Mouse (Mus musculus): ENCODE data around the gene Kcnip3. TPM values are rescaled to one million over a fixed set of nuclear protein-coding genes. Genes with fewer than 3 reads are reported as not detected.

Gene Kcnip3
- polyA plus RNA-seq, 1 experiment from 2014 or later: 0.86 TPM

DNA sequence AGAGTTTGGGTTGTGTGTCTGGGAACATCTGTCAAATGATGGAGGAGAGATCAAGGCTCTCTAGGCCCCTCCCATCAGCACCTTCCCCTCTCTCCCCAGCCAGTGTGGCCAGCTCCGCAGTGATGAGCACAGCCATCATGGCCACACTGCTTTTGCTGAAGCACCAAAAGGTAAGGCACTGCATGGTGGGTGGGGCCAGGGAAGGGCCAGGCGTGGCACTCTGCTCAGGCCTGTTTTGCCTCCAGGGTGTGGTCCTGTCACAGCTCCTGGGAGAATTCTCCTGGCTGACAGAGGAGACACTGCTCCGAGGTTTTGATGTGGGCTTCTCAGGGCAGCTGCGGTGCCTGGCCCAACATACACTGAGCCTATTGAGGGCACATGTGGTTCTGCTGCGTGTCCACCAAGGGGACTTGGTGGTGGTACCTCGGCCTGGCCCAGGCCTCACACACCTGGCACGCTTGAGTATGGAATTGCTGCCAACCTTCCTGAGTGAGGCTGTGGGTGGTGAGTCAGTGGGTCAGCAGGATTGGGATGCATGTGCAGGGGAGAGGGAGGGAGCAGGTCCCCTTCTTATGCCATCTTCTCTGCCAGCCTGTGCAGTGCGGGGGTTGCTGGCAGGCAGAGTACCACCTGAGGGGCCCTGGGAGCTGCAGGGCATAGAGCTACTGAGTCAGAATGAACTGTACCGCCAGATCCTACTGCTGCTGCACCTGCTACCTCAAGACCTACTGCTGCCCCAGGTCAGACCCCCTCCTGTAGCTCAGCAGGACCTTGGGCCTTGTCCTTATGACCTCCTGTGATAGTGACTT, 88.2 kb downstream of the Kcnip3 start:
- Histone ChIP-seq H3K9ac (no peak overlapping the region), H3K27me3 (peaks cover 5% of the 10 kb centered on the region; the same call in 1 of the 2 replicates), H3K36me3 (peaks cover 10% of the 10 kb centered on the region; the same call in 1 of the 2 replicates), H3K9me3 (replicated peaks) (no peaks in the 10 kb centered on the region), H3K4me3 (no peak overlapping the region), H3K4me1 (replicated peaks) (no peaks in the 10 kb centered on the region), H3K27ac (no peak overlapping the region), H3K4me2 (no peak overlapping the region)
- ATAC-seq (replicated peaks; ENCODE audit: insufficient number of reproducible peaks, insufficient read depth, low FRiP score, low read depth): peak; percentile 41; the same call in 1 of the 2 replicates
- 76% methylated on average over 9 of the region's 9 CpGs for WGBS

DNA sequence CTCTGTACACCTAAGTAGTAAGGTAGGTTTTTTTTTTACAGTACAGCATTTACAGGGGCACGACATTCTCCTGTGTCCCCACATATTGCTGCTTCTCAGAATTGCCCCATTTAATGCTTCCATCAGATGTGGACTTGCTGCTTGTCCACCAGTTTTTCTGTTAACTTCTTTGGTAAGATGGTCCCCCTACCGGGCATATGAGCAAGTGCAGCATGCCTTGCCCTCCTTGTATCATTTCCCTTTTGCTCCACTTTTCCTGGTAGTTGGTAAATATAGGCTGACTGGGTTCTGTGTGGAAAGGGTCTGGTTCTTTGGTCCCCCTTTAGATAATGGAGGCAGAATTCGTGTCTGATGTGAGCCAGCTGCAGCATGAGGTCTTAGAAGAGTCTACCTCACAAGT, 91.7 kb downstream of the Kcnip3 start:
- no peak for ATAC-seq (replicated peaks; ENCODE audit: insufficient number of reproducible peaks, insufficient read depth, low FRiP score, low read depth)
- H3K4me3 ChIP-seq: no peak overlapping the region
- H3K9me3 ChIP-seq (replicated peaks): no peaks in the 10 kb centered on the region
- no peaks in the 10 kb centered on the region for H3K4me1 ChIP-seq (replicated peaks)
- H3K27ac ChIP-seq: no peak overlapping the region
- H3K9ac ChIP-seq: no peak overlapping the region
- H3K36me3 ChIP-seq: no peaks in the 10 kb centered on the region
- H3K27me3 ChIP-seq: peaks cover 5% of the 10 kb centered on the region; the same call in 1 of the 2 replicates
- 11% methylated on average over 3 of the region's 3 CpGs for WGBS
- H3K4me2 ChIP-seq: no peak overlapping the region

GRCm38 (mm10) chr2:127424977-127425376, 96.9 kb downstream of the Kcnip3 start, which contains the start of gene Gpat2:
Gene Gpat2, plus strand, starts transcription at chr2:127425199.
- Histone ChIP-seq H3K9me3 (replicated peaks) (no peaks in the 10 kb centered on the region), H3K36me3 (no peaks in the 10 kb centered on the region), H3K4me3 (no peak within 1 kb of the TSS), H3K4me1 (replicated peaks) (no peaks in the 10 kb centered on the region), H3K9ac (no peak within 1 kb of the TSS), H3K4me2 (no peak within 1 kb of the TSS), H3K27me3 (0 out of 2 replicates have a peak, but pooled peaks cover 5% of the 10 kb centered on the region), H3K27ac (no peak within 1 kb of the TSS)
- no peak for ATAC-seq (replicated peaks; ENCODE audit: insufficient number of reproducible peaks, insufficient read depth, low FRiP score, low read depth)
- WGBS: 83% methylated on average over 17 of the region's 17 CpGs

GRCm38 (mm10) chr2:127418266-127418970, 103.5 kb downstream of the Kcnip3 start:
- Histone ChIP-seq H3K27ac (no peak overlapping the region), H3K4me2 (no peak overlapping the region), H3K36me3 (no peaks in the 10 kb centered on the region), H3K9ac (no peak overlapping the region), H3K9me3 (replicated peaks) (no peaks in the 10 kb centered on the region), H3K4me1 (replicated peaks) (no peaks in the 10 kb centered on the region), H3K4me3 (no peak overlapping the region), H3K27me3 (no peaks in the 10 kb centered on the region)
- ATAC-seq (replicated peaks; ENCODE audit: insufficient number of reproducible peaks, insufficient read depth, low FRiP score, low read depth): no peak
- WGBS: 57% methylated on average over 10 of the region's 10 CpGs

- 50% methylated on average over 3 of the region's 3 CpGs for WGBS
These were observed 105.2 kb downstream of the Kcnip3 start for GRCm38 (mm10) chr2:127416706-127417105.

DNA sequence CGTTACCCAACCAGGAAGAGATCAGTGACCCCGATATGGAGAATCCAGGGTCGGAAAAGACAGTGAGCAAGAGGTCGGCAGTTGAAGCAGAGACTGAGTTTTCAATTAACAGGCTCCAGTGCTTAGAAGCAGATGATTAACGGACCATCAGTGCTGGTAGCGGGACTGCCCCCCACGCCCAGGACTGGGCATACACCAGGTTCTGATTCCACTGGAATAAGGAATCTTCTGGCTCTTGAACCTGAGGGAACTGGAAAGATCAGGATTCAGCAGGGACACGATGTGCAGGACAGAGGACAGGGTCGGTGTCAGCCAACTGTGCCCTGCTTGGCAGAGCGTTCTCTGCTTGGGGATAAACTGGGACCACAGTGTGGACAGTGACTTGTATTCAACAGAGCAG, 106.1 kb downstream of the Kcnip3 start:
- H3K27ac ChIP-seq: no peak overlapping the region
- H3K27me3 ChIP-seq: no peaks in the 10 kb centered on the region
- ATAC-seq (replicated peaks; ENCODE audit: insufficient number of reproducible peaks, insufficient read depth, low FRiP score, low read depth): no peak
- no peak overlapping the region for H3K9ac ChIP-seq
- H3K9me3 ChIP-seq (replicated peaks): no peaks in the 10 kb centered on the region
- H3K4me2 ChIP-seq: no peak overlapping the region
- 64% methylated on average over 10 of the region's 10 CpGs for WGBS
- H3K4me3 ChIP-seq: no peak overlapping the region
- peaks cover 11% of the 10 kb centered on the region for H3K4me1 ChIP-seq (replicated peaks)
- no peaks in the 10 kb centered on the region for H3K36me3 ChIP-seq

More at GRCm38 (mm10) chr2:127416706-127417105, 105.2 kb downstream of the Kcnip3 start:
- Histone ChIP-seq H3K9me3 (replicated peaks) (no peaks in the 10 kb centered on the region), H3K4me2 (no peak overlapping the region), H3K27me3 (no peaks in the 10 kb centered on the region), H3K4me1 (replicated peaks) (peaks cover 2% of the 10 kb centered on the region; the same call in 1 of the 2 replicates), H3K9ac (no peak overlapping the region), H3K27ac (no peak overlapping the region), H3K36me3 (no peaks in the 10 kb centered on the region), H3K4me3 (no peak overlapping the region)
- ATAC-seq (replicated peaks; ENCODE audit: insufficient number of reproducible peaks, insufficient read depth, low FRiP score, low read depth): no peak

- H3K9ac ChIP-seq: no peak overlapping the region
- H3K9me3 ChIP-seq (replicated peaks): no peaks in the 10 kb centered on the region
- H3K27me3 ChIP-seq: no peaks in the 10 kb centered on the region; the same call in 1 of the 2 replicates
- H3K36me3 ChIP-seq: no peaks in the 10 kb centered on the region
- WGBS: 46% methylated on average over 6 of the region's 6 CpGs
- H3K4me2 ChIP-seq: no peak overlapping the region
- ATAC-seq (replicated peaks; ENCODE audit: insufficient number of reproducible peaks, insufficient read depth, low FRiP score, low read depth): peak; percentile 78
- no peak overlapping the region for H3K4me3 ChIP-seq
- peaks cover 18% of the 10 kb centered on the region for H3K4me1 ChIP-seq (replicated peaks)
- peak overlapping the region; percentile 60 for H3K27ac ChIP-seq
These were observed 110.8 kb downstream of the Kcnip3 start for GRCm38 (mm10) chr2:127411126-127411525.

Other genes starting within 250 kb of the Kcnip3 start
- 11.6 and 16.7 TPM in 2 replicates for gene Dusp2, start 185.9 kb downstream of the Kcnip3 start, polyA plus RNA-seq (2015; fragmentation: Nextera tagmentation; extraction: Ambion mirVana)
- gene Astl, start 183.5 kb downstream of the Kcnip3 start, polyA plus RNA-seq (2015; fragmentation: Nextera tagmentation; extraction: Ambion mirVana): 0.08 TPM in 1 of 2 replicates, not detected in the other
- gene Adra2b, start 158.9 kb downstream of the Kcnip3 start, polyA plus RNA-seq (2015; fragmentation: Nextera tagmentation; extraction: Ambion mirVana): 1.1 and 1.3 TPM in 2 replicates
- 0.34 and 0.35 TPM in 2 replicates for gene Gpat2, start 96.9 kb downstream of the Kcnip3 start, polyA plus RNA-seq (2015; fragmentation: Nextera tagmentation; extraction: Ambion mirVana)
- gene Fahd2a, start 77.5 kb downstream of the Kcnip3 start, polyA plus RNA-seq (2015; fragmentation: Nextera tagmentation; extraction: Ambion mirVana): 27.1 and 30.8 TPM in 2 replicates
- gene Prom2, start 19.4 kb upstream of the Kcnip3 start, polyA plus RNA-seq (2015; fragmentation: Nextera tagmentation; extraction: Ambion mirVana): 0.08 and 0.43 TPM in 2 replicates
- gene Zfp661, start 65.0 kb upstream of the Kcnip3 start, polyA plus RNA-seq (2015; fragmentation: Nextera tagmentation; extraction: Ambion mirVana): 2.2 and 2.8 TPM in 2 replicates
- gene Mrps5, start 65.1 kb upstream of the Kcnip3 start, polyA plus RNA-seq (2015; fragmentation: Nextera tagmentation; extraction: Ambion mirVana): 123 and 132 TPM in 2 replicates
- gene Mal, start 134.6 kb upstream of the Kcnip3 start, polyA plus RNA-seq (2015; fragmentation: Nextera tagmentation; extraction: Ambion mirVana): 3.8 and 4.2 TPM in 2 replicates
- 8.1 and 10.2 TPM in 2 replicates for gene Mall, start 207.8 kb upstream of the Kcnip3 start, polyA plus RNA-seq (2015; fragmentation: Nextera tagmentation; extraction: Ambion mirVana)

All from heart, embryonic 15.5 days (tissue).